Mouse (Mus musculus) neural tube, embryonic 10.5 days (tissue): ENCODE measurements around the gene Tenm3.

Source experiments
- DNase-seq: peaks from one replicate; pipeline ENCODE4 v3.0.0-alpha.2; 2017; ENCODE audit warnings: low spot score; ENCODE audit errors: extremely low spot score

Gene Tenm3

GRCm38 (mm10) chr8:48343067-48343420 lies 500.7 kb downstream of the Tenm3 start:
- no peak for DNase-seq

GRCm38 (mm10) chr8:48342321-48343066 lies 501.3 kb downstream of the Tenm3 start:
- DNase-seq = peak; percentile 32

GRCm38 (mm10) chr8:48341692-48342091 lies 502.1 kb downstream of the Tenm3 start:
- DNase-seq = no peak

GRCm38 (mm10) chr8:48341276-48341675 lies 502.5 kb downstream of the Tenm3 start:
- DNase-seq = no peak

GRCm38 (mm10) chr8:48322655-48323265 lies 521.0 kb downstream of the Tenm3 start:
- no peak for DNase-seq

GRCm38 (mm10) chr8:48322240-48322639 lies 521.5 kb downstream of the Tenm3 start:
- DNase-seq = no peak

GRCm38 (mm10) chr8:48319674-48320073 lies 524.1 kb downstream of the Tenm3 start:
- no peak for DNase-seq

- DNase-seq = no peak
Measured at GRCm38 (mm10) chr8:48317498-48317897, 526.3 kb downstream of the Tenm3 start.

GRCm38 (mm10) chr8:48315605-48316004 lies 528.1 kb downstream of the Tenm3 start:
- no peak for DNase-seq

GRCm38 (mm10) chr8:48313985-48314368 lies 529.8 kb downstream of the Tenm3 start:
- no peak for DNase-seq

GRCm38 (mm10) chr8:48313210-48313984 lies 530.4 kb downstream of the Tenm3 start:
- DNase-seq = no peak

GRCm38 (mm10) chr8:48311706-48312105 lies 532.0 kb downstream of the Tenm3 start:
- DNase-seq = no peak

- no peak for DNase-seq
Measured at GRCm38 (mm10) chr8:48310240-48310849, 533.4 kb downstream of the Tenm3 start.

GRCm38 (mm10) chr8:48309191-48309987 lies 534.4 kb downstream of the Tenm3 start:
- DNase-seq = peak; percentile 44

GRCm38 (mm10) chr8:48304224-48304623 lies 539.5 kb downstream of the Tenm3 start:
- no peak for DNase-seq

GRCm38 (mm10) chr8:48300613-48301037 lies 543.1 kb downstream of the Tenm3 start:
- no peak for DNase-seq

GRCm38 (mm10) chr8:48300061-48300460 lies 543.7 kb downstream of the Tenm3 start:
- DNase-seq = peak; percentile 49

GRCm38 (mm10) chr8:48299341-48299740 lies 544.4 kb downstream of the Tenm3 start:
- no peak for DNase-seq

GRCm38 (mm10) chr8:48296371-48296770 lies 547.4 kb downstream of the Tenm3 start:
- DNase-seq = no peak

- no peak for DNase-seq
Measured at GRCm38 (mm10) chr8:48295558-48295957, 548.2 kb downstream of the Tenm3 start.

GRCm38 (mm10) chr8:48293797-48294196 lies 550.0 kb downstream of the Tenm3 start:
- DNase-seq = no peak
